Mouse (Mus musculus) liver, embryonic 15.5 days (tissue): ENCODE data around the gene Ppp1r12b. TPM values are rescaled to one million over a fixed set of nuclear protein-coding genes. Genes with fewer than 3 reads are reported as not detected.

Source experiments
- ATAC-seq: fragments of 200-750 bp; cut with Nextera tagmentation; 2 replicates; pipeline ENCODE4 v1.8.0; 2017; ENCODE audit warnings: moderate number of reproducible peaks, mild to moderate bottlenecking, moderate library complexity; ENCODE audit not compliant: insufficient read depth
- H3K27ac ChIP-seq: fragments of 300-500 bp; sonication (generic); replicated peaks from 2 replicates; pipeline ENCODE4 v1.5.1; 2015; ENCODE audit warnings: mild to moderate bottlenecking, inconsistent platforms
- H3K27me3 ChIP-seq: fragments of 300-500 bp; sonication (generic); 2 replicates; pipeline ENCODE4 v1.6.1; 2015; ENCODE audit warnings: mild to moderate bottlenecking, inconsistent platforms
- H3K36me3 ChIP-seq: fragments of 300-500 bp; sonication (generic); replicated peaks from 2 replicates; pipeline ENCODE4 v1.6.1; 2015; ENCODE audit warnings: moderate library complexity, mild to moderate bottlenecking, inconsistent platforms
- H3K4me1 ChIP-seq: fragments of 300-500 bp; sonication (generic); replicated peaks from 2 replicates; pipeline ENCODE4 v1.6.1; 2015; ENCODE audit warnings: inconsistent platforms
- H3K4me2 ChIP-seq: fragments of 300-500 bp; sonication (generic); 2 replicates; pipeline ENCODE4 v1.6.1; 2015; ENCODE audit warnings: moderate library complexity, mild to moderate bottlenecking, inconsistent platforms
- H3K4me3 ChIP-seq: fragments of 300-500 bp; sonication (generic); replicated peaks from 2 replicates; pipeline ENCODE4 v1.5.1; 2015; ENCODE audit warnings: mild to moderate bottlenecking, inconsistent platforms
- H3K9ac ChIP-seq: fragments of 300-500 bp; sonication (generic); 2 replicates; pipeline ENCODE4 v1.6.1; 2015; ENCODE audit warnings: moderate library complexity, mild to moderate bottlenecking, inconsistent platforms
- H3K9me3 ChIP-seq: fragments of 300-500 bp; sonication (generic); replicated peaks from 2 replicates; pipeline ENCODE4 v1.6.1; 2016; ENCODE audit warnings: inconsistent platforms
- WGBS: fragments of 180-500 bp; shearing (Covaris S2); methylation state at CpG from one replicate; pipeline ENCODE4 v1.1.7; 2015; ENCODE audit warnings: mixed read lengths; ENCODE audit not compliant: insufficient replicate concordance; 5-methylcytosine and 5-hydroxymethylcytosine counted together
- polyA plus RNA-seq: library from polyadenylated mRNA; unstranded; fragments of >200 nt; fragmentation: Nextera tagmentation; extraction: Ambion mirVana; gene quantifications from 2 replicates; pipeline ENCODE4 v1.2.1, GENCODE M21; 2015

Gene Ppp1r12b
- polyA plus RNA-seq, 1 experiment from 2014 or later = 2.5 TPM

DNA sequence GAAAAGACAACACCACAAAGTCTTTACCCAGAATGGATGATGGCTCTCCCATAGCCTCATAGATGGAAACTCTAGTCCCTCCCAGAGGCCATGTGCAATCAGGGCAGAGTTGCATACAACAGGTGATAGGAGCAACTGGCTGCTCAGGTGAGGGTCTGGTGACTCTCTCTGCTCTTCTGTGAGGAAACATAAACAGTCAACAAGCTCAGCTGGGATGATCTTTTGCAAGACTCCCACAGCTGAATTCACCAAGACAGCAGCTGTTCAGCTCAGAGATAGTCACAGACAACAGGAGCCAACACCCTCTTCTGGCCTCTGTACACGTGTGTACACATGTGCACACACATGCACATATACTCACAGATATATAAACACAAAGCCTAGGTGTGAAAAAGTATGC is 17.5 kb downstream of the Ppp1r12b start:
- no peaks in the 10 kb centered on the region for H3K36me3 ChIP-seq

DNA sequence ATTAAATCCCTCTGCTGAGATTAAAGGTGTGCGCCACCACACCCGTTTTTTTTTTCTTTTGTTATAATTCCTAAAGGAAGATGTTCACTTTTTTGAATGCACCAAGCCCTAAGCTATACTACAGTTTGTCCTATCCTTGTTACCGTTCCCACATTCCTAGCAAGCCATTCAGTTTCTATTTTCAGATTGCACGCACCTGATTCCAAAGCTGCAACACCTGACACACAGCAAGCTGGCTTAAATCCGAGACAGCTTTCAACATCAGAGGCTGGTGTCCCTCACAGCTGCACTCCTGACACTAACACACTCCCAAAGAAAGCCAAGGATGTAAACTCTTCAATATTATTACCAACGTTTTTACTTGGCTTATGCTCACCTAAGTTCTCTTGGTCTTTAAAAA is 19.4 kb downstream of the Ppp1r12b start:
- no peak overlapping the region for H3K4me3 ChIP-seq
- WGBS = 69% methylated on average over 6 of the region's 6 CpGs
- H3K9ac ChIP-seq = no peak overlapping the region
- peaks cover 14% of the 10 kb centered on the region for H3K4me1 ChIP-seq
- H3K27me3 ChIP-seq = no peaks in the 10 kb centered on the region
- ATAC-seq = no peak
- H3K4me2 ChIP-seq = no peak overlapping the region
- H3K27ac ChIP-seq = no peak overlapping the region
- no peaks in the 10 kb centered on the region for H3K36me3 ChIP-seq
- no peaks in the 10 kb centered on the region for H3K9me3 ChIP-seq

More for the DNA sequence above, 17.5 kb downstream of the Ppp1r12b start:
- Histone ChIP-seq H3K9ac (no peak overlapping the region), H3K9me3 (no peaks in the 10 kb centered on the region), H3K4me1 (peaks cover 14% of the 10 kb centered on the region), H3K27ac (no peak overlapping the region), H3K4me2 (no peak overlapping the region), H3K27me3 (no peaks in the 10 kb centered on the region), H3K4me3 (no peak overlapping the region)
- 68% methylated on average over 1 of the region's 1 CpGs for WGBS
- ATAC-seq = no peak

DNA sequence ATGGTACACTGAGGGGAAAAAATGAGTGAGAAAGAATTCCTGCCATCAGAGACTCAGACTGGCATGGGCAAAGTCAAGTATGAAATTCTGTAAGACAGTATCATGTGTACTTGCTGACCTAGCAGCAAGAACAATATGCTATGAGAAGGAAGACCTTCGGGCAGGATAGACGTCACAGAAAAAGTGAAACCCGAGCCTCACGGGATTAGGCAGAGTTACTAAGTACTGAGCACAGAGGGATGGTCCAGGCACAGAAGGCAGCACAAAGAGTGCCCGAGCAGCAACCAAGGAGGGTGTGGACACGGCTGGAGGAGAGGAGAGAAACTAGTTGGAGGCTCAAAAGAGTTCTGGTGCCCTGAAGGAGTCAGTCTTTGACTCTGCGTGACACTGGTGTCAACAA is 23.3 kb downstream of the Ppp1r12b start:
- Histone ChIP-seq H3K9ac (no peak overlapping the region), H3K27me3 (no peaks in the 10 kb centered on the region), H3K4me3 (no peak overlapping the region), H3K36me3 (no peaks in the 10 kb centered on the region), H3K4me2 (no peak overlapping the region), H3K9me3 (no peaks in the 10 kb centered on the region), H3K4me1 (no peaks in the 10 kb centered on the region), H3K27ac (no peak overlapping the region)
- ATAC-seq = no peak
- WGBS = 65% methylated on average over 7 of the region's 7 CpGs

- Histone ChIP-seq H3K27me3 (no peaks in the 10 kb centered on the region), H3K27ac (no peak overlapping the region), H3K36me3 (no peaks in the 10 kb centered on the region), H3K4me2 (no peak overlapping the region), H3K9me3 (no peaks in the 10 kb centered on the region), H3K4me3 (no peak overlapping the region), H3K9ac (no peak overlapping the region), H3K4me1 (0 out of 2 replicates have a peak, but pooled peaks cover 5% of the 10 kb centered on the region)
- 74% methylated on average over 6 of the region's 6 CpGs for WGBS
- ATAC-seq = no peak
Measured at GRCm38 (mm10) chr1:134919010-134919409, 36.7 kb downstream of the Ppp1r12b start.

- Histone ChIP-seq H3K36me3 (no peaks in the 10 kb centered on the region), H3K4me2 (no peak overlapping the region), H3K9me3 (no peaks in the 10 kb centered on the region), H3K9ac (no peak overlapping the region), H3K27me3 (no peaks in the 10 kb centered on the region), H3K27ac (no peak overlapping the region), H3K4me3 (no peak overlapping the region), H3K4me1 (no peaks in the 10 kb centered on the region)
- no peak for ATAC-seq
- WGBS = 62% methylated on average over 4 of the region's 4 CpGs
Measured at GRCm38 (mm10) chr1:134915421-134915820, 40.3 kb downstream of the Ppp1r12b start.

- no peak overlapping the region for H3K4me3 ChIP-seq
- ATAC-seq = no peak
- no peaks in the 10 kb centered on the region for H3K27me3 ChIP-seq
- no peaks in the 10 kb centered on the region for H3K4me1 ChIP-seq
- 79% methylated on average over 4 of the region's 4 CpGs for WGBS
- no peak overlapping the region for H3K27ac ChIP-seq
- no peaks in the 10 kb centered on the region for H3K9me3 ChIP-seq
- H3K36me3 ChIP-seq = no peaks in the 10 kb centered on the region
- no peak overlapping the region for H3K4me2 ChIP-seq
- H3K9ac ChIP-seq = no peak overlapping the region
Measured at GRCm38 (mm10) chr1:134913535-134913934, 42.2 kb downstream of the Ppp1r12b start.

DNA sequence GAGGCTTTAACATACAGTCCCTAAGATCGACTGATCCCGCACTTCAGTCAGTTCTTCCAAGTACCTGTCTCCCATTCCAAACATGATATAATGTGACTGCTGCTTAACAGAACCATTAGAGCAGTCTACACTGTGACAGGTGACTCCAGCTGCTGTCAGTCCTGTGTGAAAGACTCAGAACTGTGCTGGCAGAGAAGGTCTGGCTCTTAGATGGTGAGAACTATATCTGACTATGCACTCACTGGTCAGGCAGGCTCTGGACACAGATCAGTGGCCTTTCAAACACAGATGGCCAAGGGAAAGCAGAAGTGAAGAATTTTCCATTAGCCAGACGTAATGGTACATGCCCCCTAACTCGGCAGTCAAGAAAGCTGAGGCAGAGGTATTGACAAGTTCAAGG is 43.9 kb downstream of the Ppp1r12b start:
- H3K4me2 ChIP-seq = no peak overlapping the region
- no peaks in the 10 kb centered on the region for H3K27me3 ChIP-seq
- no peaks in the 10 kb centered on the region for H3K4me1 ChIP-seq
- H3K9ac ChIP-seq = no peak overlapping the region
- H3K27ac ChIP-seq = no peak overlapping the region
- no peak for ATAC-seq
- no peak overlapping the region for H3K4me3 ChIP-seq
- H3K36me3 ChIP-seq = no peaks in the 10 kb centered on the region
- 67% methylated on average over 4 of the region's 4 CpGs for WGBS
- no peaks in the 10 kb centered on the region for H3K9me3 ChIP-seq

DNA sequence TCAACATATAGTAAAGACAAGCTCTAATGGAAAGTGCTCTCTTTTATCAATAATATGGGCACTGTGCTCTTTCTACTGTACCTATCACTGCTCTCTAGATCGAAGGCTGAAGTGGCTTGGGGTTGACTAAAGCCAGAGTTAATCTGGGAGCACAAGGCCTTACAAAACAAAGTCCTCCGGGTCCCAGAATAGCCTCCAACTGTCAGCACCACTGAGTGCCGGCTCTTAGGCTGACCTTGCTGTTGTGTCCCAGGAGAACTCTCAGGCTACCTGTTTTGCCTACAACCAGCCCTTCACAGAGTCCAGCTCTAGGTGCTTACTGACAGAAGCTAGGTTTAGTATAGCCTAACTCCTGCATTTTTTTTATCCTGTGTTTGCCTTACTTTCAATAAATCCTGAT is 45.7 kb downstream of the Ppp1r12b start:
- H3K4me1 ChIP-seq = no peaks in the 10 kb centered on the region
- no peaks in the 10 kb centered on the region for H3K9me3 ChIP-seq
- ATAC-seq = no peak
- H3K4me2 ChIP-seq = no peak overlapping the region
- H3K36me3 ChIP-seq = no peaks in the 10 kb centered on the region
- no peaks in the 10 kb centered on the region for H3K27me3 ChIP-seq
- H3K9ac ChIP-seq = no peak overlapping the region
- WGBS = 45% methylated on average over 3 of the region's 3 CpGs
- no peak overlapping the region for H3K4me3 ChIP-seq
- no peak overlapping the region for H3K27ac ChIP-seq

- Histone ChIP-seq H3K27me3 (no peaks in the 10 kb centered on the region), H3K27ac (no peak overlapping the region), H3K4me1 (no peaks in the 10 kb centered on the region), H3K4me3 (no peak overlapping the region), H3K9ac (no peak overlapping the region), H3K4me2 (no peak overlapping the region), H3K9me3 (no peaks in the 10 kb centered on the region), H3K36me3 (no peaks in the 10 kb centered on the region)
- 54% methylated on average over 9 of the region's 9 CpGs for WGBS
- no peak for ATAC-seq
Measured at GRCm38 (mm10) chr1:134909442-134909841, 46.3 kb downstream of the Ppp1r12b start.

DNA sequence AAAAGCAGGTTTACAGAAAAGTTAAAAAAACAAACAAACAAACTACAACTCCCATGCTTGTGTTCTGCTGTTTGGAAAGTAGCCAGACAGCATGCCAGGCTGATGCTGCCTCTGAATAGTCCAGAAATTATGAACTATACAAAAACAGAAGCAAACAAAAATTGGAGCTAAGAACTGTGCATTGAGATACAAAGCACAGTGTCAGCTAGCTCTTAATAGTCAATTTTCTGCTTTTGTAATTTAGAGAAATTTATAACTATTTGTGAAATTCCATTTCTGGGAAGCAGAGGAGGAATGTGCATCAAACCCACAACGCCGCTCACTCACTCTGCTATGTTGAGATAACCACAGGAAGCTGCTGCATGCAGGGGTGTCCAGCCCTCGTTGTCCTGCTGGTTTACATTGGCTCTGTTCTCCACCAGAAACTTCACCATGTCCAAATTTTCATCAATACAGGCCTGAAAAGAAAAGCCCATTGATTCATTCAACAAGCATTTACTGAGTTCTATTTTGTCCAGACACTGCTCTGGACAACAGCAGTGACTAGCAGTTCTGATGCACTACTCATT is 53.6 kb downstream of the Ppp1r12b start:
- Histone ChIP-seq H3K27ac (no peak overlapping the region), H3K4me1 (no peaks in the 10 kb centered on the region), H3K9ac (no peak overlapping the region), H3K4me2 (no peak overlapping the region), H3K36me3 (no peaks in the 10 kb centered on the region), H3K4me3 (no peak overlapping the region), H3K27me3 (no peaks in the 10 kb centered on the region), H3K9me3 (no peaks in the 10 kb centered on the region)
- WGBS = 21% methylated on average over 3 of the region's 3 CpGs
- no peak for ATAC-seq

GRCm38 (mm10) chr1:134896008-134896407 is 59.7 kb downstream of the Ppp1r12b start:
- H3K27me3 ChIP-seq = no peaks in the 10 kb centered on the region
- H3K4me3 ChIP-seq = no peak overlapping the region
- H3K9ac ChIP-seq = no peak overlapping the region
- peaks cover 17% of the 10 kb centered on the region for H3K36me3 ChIP-seq
- no peaks in the 10 kb centered on the region for H3K9me3 ChIP-seq
- no peak for ATAC-seq
- H3K27ac ChIP-seq = no peak overlapping the region
- H3K4me2 ChIP-seq = no peak overlapping the region
- 62% methylated on average over 6 of the region's 6 CpGs for WGBS
- H3K4me1 ChIP-seq = no peaks in the 10 kb centered on the region

- no peak overlapping the region for H3K9ac ChIP-seq
- H3K4me3 ChIP-seq = no peak overlapping the region
- no peaks in the 10 kb centered on the region for H3K9me3 ChIP-seq
- WGBS = 79% methylated on average over 3 of the region's 3 CpGs
- H3K27ac ChIP-seq = no peak overlapping the region
- no peak for ATAC-seq
- peaks cover 17% of the 10 kb centered on the region for H3K36me3 ChIP-seq
- no peak overlapping the region for H3K4me2 ChIP-seq
- no peaks in the 10 kb centered on the region for H3K27me3 ChIP-seq
- no peaks in the 10 kb centered on the region for H3K4me1 ChIP-seq
Measured at GRCm38 (mm10) chr1:134894803-134895202, 60.9 kb downstream of the Ppp1r12b start.
